Mouse (Mus musculus) brain, embryonic 14.5 days (tissue): ENCODE measurements around the gene BC024063.

Experiments used
- CTCF ChIP-seq: fragments of 200-500 bp; IDR thresholded peaks from 2 replicates; pipeline ENCODE4 v1.5.1; 2012; ENCODE audit warnings: inconsistent platforms, mild to moderate bottlenecking, moderate library complexity, borderline replicate concordance; ENCODE audit not compliant: insufficient read depth, insufficient read length; ENCODE audit errors: extremely low read depth
- POLR2A ChIP-seq: fragments of 200-500 bp; IDR thresholded peaks from 2 replicates; pipeline ENCODE4 v1.6.1; 2012; ENCODE audit warnings: mild to moderate bottlenecking, inconsistent platforms, borderline replicate concordance; ENCODE audit not compliant: poor library complexity, insufficient read depth, insufficient read length, severe bottlenecking; ENCODE audit errors: extremely low read depth

DNA sequence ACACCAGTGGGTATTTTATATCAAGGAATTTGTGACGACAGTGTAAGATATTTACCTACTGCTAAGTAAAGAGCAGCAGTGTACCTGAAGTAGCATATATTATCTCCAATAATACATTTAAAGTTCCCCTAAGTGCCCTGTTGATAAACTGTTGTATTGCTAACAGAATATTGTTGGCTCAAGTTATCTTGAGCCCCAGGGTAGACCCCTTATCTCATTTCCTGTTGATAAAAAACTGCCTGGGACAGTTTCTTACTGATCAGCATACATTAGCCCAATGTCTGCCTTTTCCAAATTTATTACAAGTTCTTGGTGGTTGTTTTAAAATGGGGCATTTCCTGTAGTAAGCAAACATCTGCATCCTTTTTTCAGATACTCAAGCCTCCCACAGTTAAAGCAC is 62.1 kb downstream of the BC024063 start:
- TF ChIP-seq CTCF (no peak), POLR2A (no peak)
